Comparison of ENCODE assay signal across 19 mouse cellular contexts in genomic region chrX:58039703-58040102, GRCm38 (mm10). TPM values are rescaled to one million over a fixed set of nuclear protein-coding genes. Genes with fewer than 3 reads are reported as not detected.
DNase-seq lines count a peak whose midpoint lies in the region; ATAC-seq lines count a peak whose summit lies in the region.
"Had no signal": no experiment of that assay in that cellular context is flagged by ENCODE, and none has a peak within 500 bp of the region (broad histone marks: within the 10 kb centered on the region; RNA-seq: fewer than 3 reads in every experiment).

No protein-coding gene starts in this region.

- DNase-seq in forebrain, embryonic 11.5 days (ENCODE audit: low spot score), result peak; percentile 50
- peak; percentile 85 for DNase-seq in midbrain, embryonic 11.5 days (ENCODE audit: low spot score, missing footprints)
- DNase-seq in urinary bladder, adult 2 months (ENCODE audit: low spot score), result no peak
- DNase-seq in kidney, postnatal 25 days, result no peak
- DNase-seq: adrenal gland, postnatal 10 days; gastrocnemius, postnatal 36 days; lung, postnatal 4 days; thymus, postnatal 14 days had no signal

- H3K9ac ChIP-seq in forebrain, embryonic 11.5 days (ENCODE audit: low read length), result no peak overlapping the region
- no peak overlapping the region for H3K9ac ChIP-seq in forebrain, embryonic 16.5 days (replicated peaks; ENCODE audit: low read depth, low read length)
- H3K9ac ChIP-seq in midbrain, embryonic 11.5 days (ENCODE audit: low read length), result no peak overlapping the region
- H3K9ac ChIP-seq in midbrain, embryonic 16.5 days (ENCODE audit: low read depth, low read length), result no peak overlapping the region
- no peak overlapping the region for H3K9ac ChIP-seq in forebrain, embryonic 13.5 days
- H3K9ac ChIP-seq: embryonic facial prominence, embryonic 13.5 days; kidney, embryonic 15.5 days; liver, embryonic 14.5 days; lung, embryonic 15.5 days; neural tube, embryonic 12.5 days had no signal

- no peak overlapping the region for H3K4me3 ChIP-seq in forebrain, embryonic 11.5 days (ENCODE audit: low read depth, low read length)
- no peak overlapping the region for H3K4me3 ChIP-seq in forebrain, embryonic 16.5 days (replicated peaks; ENCODE audit: low read length)
- H3K4me3 ChIP-seq in midbrain, embryonic 11.5 days (ENCODE audit: low read depth, low read length), result no peak overlapping the region
- H3K4me3 ChIP-seq in midbrain, embryonic 16.5 days (ENCODE audit: low read depth, low read length), result no peak overlapping the region
- H3K4me3 ChIP-seq in forebrain, embryonic 13.5 days, result no peak overlapping the region

- H3K4me1 ChIP-seq in forebrain, embryonic 11.5 days (replicated peaks; ENCODE audit: control insufficient read depth, insufficient read depth, low read length), result 0 out of 2 replicates have a peak, but pooled peaks cover 2% of the 10 kb centered on the region
- H3K4me1 ChIP-seq in forebrain, embryonic 16.5 days (replicated peaks; ENCODE audit: control insufficient read depth, insufficient read depth, low read length), result no peaks in the 10 kb centered on the region; the same call in none of the 2 replicates
- peaks cover 2% of the 10 kb centered on the region; the same call in 1 of the 2 replicates for H3K4me1 ChIP-seq in midbrain, embryonic 11.5 days (ENCODE audit: control insufficient read depth, insufficient read depth, low read length)
- no peaks in the 10 kb centered on the region for H3K4me1 ChIP-seq in midbrain, embryonic 16.5 days (ENCODE audit: control insufficient read depth, insufficient read depth, low read length)
- H3K4me1 ChIP-seq in forebrain, embryonic 13.5 days, result no peaks in the 10 kb centered on the region
- H3K4me1 ChIP-seq: embryonic facial prominence, embryonic 13.5 days; lung, embryonic 15.5 days; neural tube, embryonic 12.5 days had no signal

- WGBS in forebrain, embryonic 11.5 days, result 18% methylated on average over 4 of the region's 4 CpGs
- 25% methylated on average over 4 of the region's 4 CpGs for WGBS in forebrain, embryonic 16.5 days
- WGBS in midbrain, embryonic 11.5 days, result 21% methylated on average over 4 of the region's 4 CpGs
- 33% methylated on average over 4 of the region's 4 CpGs for WGBS in midbrain, embryonic 16.5 days
- 28% methylated on average over 4 of the region's 4 CpGs for WGBS in forebrain, embryonic 13.5 days

- H3K27me3 ChIP-seq in forebrain, embryonic 11.5 days (ENCODE audit: control insufficient read depth, insufficient read depth, low read length), result no peaks in the 10 kb centered on the region
- H3K27me3 ChIP-seq in forebrain, embryonic 16.5 days (replicated peaks; ENCODE audit: control insufficient read depth, insufficient read depth, low read length), result peaks cover 7% of the 10 kb centered on the region; the same call in 1 of the 2 replicates
- H3K27me3 ChIP-seq in midbrain, embryonic 11.5 days (ENCODE audit: control insufficient read depth, insufficient read depth, low read length), result no peaks in the 10 kb centered on the region; the same call in 1 of the 2 replicates
- no peaks in the 10 kb centered on the region for H3K27me3 ChIP-seq in midbrain, embryonic 16.5 days (ENCODE audit: control insufficient read depth, insufficient read depth, low read depth, low read length)
- H3K27me3 ChIP-seq in forebrain, embryonic 13.5 days, result peaks cover 9% of the 10 kb centered on the region; the same call in 1 of the 2 replicates
- H3K27me3 ChIP-seq: neural tube, embryonic 12.5 days had no signal

- ATAC-seq in forebrain, embryonic 11.5 days (replicated peaks; ENCODE audit: low FRiP score), result no peak
- ATAC-seq in forebrain, embryonic 16.5 days, result no peak
- no peak for ATAC-seq in midbrain, embryonic 11.5 days (ENCODE audit: low FRiP score)
- no peak for ATAC-seq in midbrain, embryonic 16.5 days
- no peak for ATAC-seq in forebrain, embryonic 13.5 days
- ATAC-seq: intestine, embryonic 16.5 days had no signal

- no peaks in the 10 kb centered on the region; the same call in 1 of the 2 replicates for H3K36me3 ChIP-seq in forebrain, embryonic 11.5 days (ENCODE audit: control insufficient read depth, insufficient read depth, low read length)
- no peaks in the 10 kb centered on the region for H3K36me3 ChIP-seq in forebrain, embryonic 16.5 days (ENCODE audit: control insufficient read depth, insufficient read depth)
- no peaks in the 10 kb centered on the region for H3K36me3 ChIP-seq in midbrain, embryonic 11.5 days (ENCODE audit: control insufficient read depth, insufficient read depth, low read length)
- no peaks in the 10 kb centered on the region for H3K36me3 ChIP-seq in midbrain, embryonic 16.5 days (ENCODE audit: control insufficient read depth, insufficient read depth, low read length)
- no peaks in the 10 kb centered on the region for H3K36me3 ChIP-seq in forebrain, embryonic 13.5 days (ENCODE audit: poor library complexity, severe bottlenecking)
- H3K36me3 ChIP-seq: embryonic facial prominence, embryonic 13.5 days; kidney, embryonic 15.5 days; lung, embryonic 15.5 days; neural tube, embryonic 12.5 days had no signal

- 0 out of 2 replicates have a peak overlapping the region, but pooled peaks have one; percentile 6 for H3K4me2 ChIP-seq in forebrain, embryonic 11.5 days (ENCODE audit: low read depth, low read length, severe bottlenecking)
- no peak overlapping the region for H3K4me2 ChIP-seq in forebrain, embryonic 16.5 days (ENCODE audit: low read length)
- peak overlapping the region; percentile 36; the same call in 1 of the 2 replicates for H3K4me2 ChIP-seq in midbrain, embryonic 11.5 days
- H3K4me2 ChIP-seq in midbrain, embryonic 16.5 days (ENCODE audit: low read length), result no peak overlapping the region
- H3K4me2 ChIP-seq in forebrain, embryonic 13.5 days, result peak overlapping the region; percentile 54

- no peaks in the 10 kb centered on the region for H3K9me3 ChIP-seq in forebrain, embryonic 11.5 days (ENCODE audit: control insufficient read depth, low read length)
- H3K9me3 ChIP-seq in forebrain, embryonic 16.5 days (ENCODE audit: control insufficient read depth, low read length), result no peaks in the 10 kb centered on the region
- no peaks in the 10 kb centered on the region for H3K9me3 ChIP-seq in midbrain, embryonic 11.5 days (ENCODE audit: control insufficient read depth, low read length)
- H3K9me3 ChIP-seq in midbrain, embryonic 16.5 days (replicated peaks; ENCODE audit: control insufficient read depth, low read length, poor library complexity, severe bottlenecking), result no peaks in the 10 kb centered on the region
- H3K9me3 ChIP-seq in forebrain, embryonic 13.5 days (replicated peaks), result no peaks in the 10 kb centered on the region
- H3K9me3 ChIP-seq: embryonic facial prominence, embryonic 13.5 days; kidney, embryonic 15.5 days; lung, embryonic 15.5 days; neural tube, embryonic 12.5 days had no signal

- no peak overlapping the region for H3K27ac ChIP-seq in forebrain, embryonic 11.5 days (ENCODE audit: low read depth, low read length)
- no peak overlapping the region for H3K27ac ChIP-seq in forebrain, embryonic 16.5 days (ENCODE audit: low read length)
- H3K27ac ChIP-seq in midbrain, embryonic 11.5 days (ENCODE audit: low read depth, low read length), result no peak overlapping the region; the same call in 1 of the 2 replicates
- no peak overlapping the region for H3K27ac ChIP-seq in midbrain, embryonic 16.5 days (ENCODE audit: low read length)
- no peak overlapping the region; the same call in 1 of the 2 replicates for H3K27ac ChIP-seq in forebrain, embryonic 13.5 days
- H3K27ac ChIP-seq: embryonic facial prominence, embryonic 13.5 days; kidney, embryonic 15.5 days; liver, embryonic 14.5 days; lung, embryonic 15.5 days; neural tube, embryonic 12.5 days had no signal

RNA-seq across cellular contexts. Expression of gene Zic3, which starts 17.2 kb away (rescaled TPM):
- polyA plus RNA-seq in forebrain, embryonic 11.5 days (2014; fragmentation: Nextera tagmentation; extraction: Ambion mirVana), result 32.4 and 36.1 TPM in 2 replicates
- polyA plus RNA-seq in forebrain, embryonic 16.5 days (2015; fragmentation: Nextera tagmentation; extraction: Ambion mirVana), result 10.9 and 13.8 TPM in 2 replicates
- polyA plus RNA-seq in midbrain, embryonic 11.5 days (2014; fragmentation: Nextera tagmentation; extraction: Ambion mirVana), result 28.7 and 29.8 TPM in 2 replicates
- polyA plus RNA-seq in midbrain, embryonic 16.5 days (2015; fragmentation: Nextera tagmentation; extraction: Ambion mirVana), result 15.7 and 27.5 TPM in 2 replicates
- polyA plus RNA-seq in forebrain, embryonic 13.5 days (2015; fragmentation: Nextera tagmentation; extraction: Ambion mirVana), result 21.9 and 24.6 TPM in 2 replicates
- not detected in 2 replicates for polyA plus RNA-seq in urinary bladder, adult 2 months (2012; rRNA removed)
- polyA plus RNA-seq: heart, embryonic 16.5 days; intestine, embryonic 16.5 days; kidney, embryonic 15.5 days; large intestine, adult 2 months; lung, embryonic 15.5 days had no signal

Comparison
In these comparisons a context has a peak if more than half of its experiments do, and no peak if none do; other contexts are left out.
1. H3K4me2 ChIP-seq: peak in forebrain, embryonic 11.5 days (single experiment), midbrain, embryonic 11.5 days (single experiment) and forebrain, embryonic 13.5 days (single experiment); none in forebrain, embryonic 16.5 days (single experiment) and midbrain, embryonic 16.5 days (single experiment).
2. DNase-seq: peak in forebrain, embryonic 11.5 days (single experiment) and midbrain, embryonic 11.5 days (single experiment); none in urinary bladder, adult 2 months (single experiment) and kidney, postnatal 25 days (0 of 2).
3. RNA of gene Zic3, which starts 17.2 kb away (polyA plus RNA-seq): 32.4 to 36.1 TPM in forebrain, embryonic 11.5 days, 28.7 to 29.8 TPM in midbrain, embryonic 11.5 days, 21.9 to 24.6 TPM in forebrain, embryonic 13.5 days, 15.7 to 27.5 TPM in midbrain, embryonic 16.5 days and 10.9 to 13.8 TPM in forebrain, embryonic 16.5 days; not detected in urinary bladder, adult 2 months; every median in the first group is over 10 times any median in the second.